Mouse (Mus musculus): ENCODE measurements at regions not wholly inside any gene's neighbourhood (a gene's known extent, or its start where the extent isn't known, plus 50 kb on each side); places are given as distances from the start of the nearest gene placed in this dataset.
A peak's percentile ranks its signal among the peaks of the same experiment; 100 is the strongest.

- peak in 1 of 2 experiments; percentile 2 for DNase-seq
Measured at GRCm38 (mm10) chrX:98051521-98052170, 96.9 kb upstream of the Ar start.

- no peak for DNase-seq
Measured at GRCm38 (mm10) chrX:98052811-98053210, 95.8 kb upstream of the Ar start.

Measured in adrenal gland, postnatal 36 days (tissue).